Mouse (Mus musculus) forebrain, embryonic 14.5 days (tissue): ENCODE results near the gene Dus1l. TPM values are rescaled to one million over a fixed set of nuclear protein-coding genes. Genes with fewer than 3 reads are reported as not detected.
"Not testable (repeated sequence)": the region's sequence is repeated elsewhere in the genome, so short reads cannot be mapped to it uniquely, and the experiment has no call there.

ENCODE experiments used
- ATAC-seq: fragments of 200-750 bp; cut with Nextera tagmentation; 2 replicates; pipeline ENCODE4 v1.8.0; 2017; ENCODE audit warnings: mild to moderate bottlenecking, moderate library complexity
- DNase-seq: peaks from one replicate; pipeline ENCODE4 v3.0.0-alpha.2; 2015; ENCODE audit warnings: low spot score
- H3K27ac ChIP-seq: fragments of 300-500 bp; sonication (generic); 2 replicates; pipeline ENCODE4 v1.5.1; 2014; ENCODE audit warnings: low read depth, mild to moderate bottlenecking, control low read depth, low read length, moderate library complexity
- H3K27me3 ChIP-seq: fragments of 300-500 bp; sonication (generic); replicated peaks from 2 replicates; pipeline ENCODE4 v1.6.1; 2014; ENCODE audit warnings: low read length, control low read depth, mixed read lengths; ENCODE audit not compliant: control insufficient read depth, insufficient read depth
- H3K36me3 ChIP-seq: fragments of 300-500 bp; sonication (generic); 2 replicates; pipeline ENCODE4 v1.6.1; 2014; ENCODE audit warnings: low read length, control low read depth; ENCODE audit not compliant: control insufficient read depth, insufficient read depth
- H3K4me1 ChIP-seq: fragments of 300-500 bp; sonication (generic); 2 replicates; pipeline ENCODE4 v1.6.1; 2014; ENCODE audit warnings: antibody characterized with exemption, low read length, control low read depth; ENCODE audit not compliant: control insufficient read depth, insufficient read depth
- H3K4me2 ChIP-seq: fragments of 300-500 bp; sonication (generic); 2 replicates; pipeline ENCODE4 v1.6.1; 2014; ENCODE audit warnings: mild to moderate bottlenecking, control low read depth, low read length
- H3K4me3 ChIP-seq: fragments of 300-500 bp; sonication (generic); 2 replicates; pipeline ENCODE4 v1.5.1; 2014; ENCODE audit warnings: low read depth, low read length, control low read depth
- H3K9ac ChIP-seq: fragments of 300-500 bp; sonication (generic); 2 replicates; pipeline ENCODE4 v1.6.1; 2014; ENCODE audit warnings: mild to moderate bottlenecking, low read length, control low read depth, moderate library complexity
- H3K9me3 ChIP-seq: fragments of 300-500 bp; sonication (generic); replicated peaks from 2 replicates; pipeline ENCODE4 v1.6.1; 2016; ENCODE audit warnings: low read length, control low read depth, mixed read lengths; ENCODE audit not compliant: control insufficient read depth
- WGBS: fragments of 180-500 bp; shearing (Covaris S2); extraction: QIAGEN DNeasy Blood & Tissue Kit; methylation state at CpG from one replicate; pipeline ENCODE4 v1.1.7; 2014; 5-methylcytosine and 5-hydroxymethylcytosine counted together
- polyA plus RNA-seq: library from polyadenylated mRNA; unstranded; fragments of >200 nt; fragmentation: Nextera tagmentation; extraction: Ambion mirVana; gene quantifications from 2 replicates; pipeline ENCODE4 v1.2.1, GENCODE M21; 2014

The Dus1l gene
- polyA plus RNA-seq, 1 experiment from 2014 or later: 53.5 TPM

GRCm38 (mm10) chr11:120804274-120804673, 8.1 kb upstream of the Dus1l start:
- 84% methylated on average over 7 of the region's 7 CpGs for WGBS
- no peak for DNase-seq
- Histone ChIP-seq H3K4me2 (no peak overlapping the region), H3K36me3 (peaks cover 41% of the 10 kb centered on the region), H3K9ac (no peak overlapping the region), H3K4me1 (no peaks in the 10 kb centered on the region), H3K27me3 (no peaks in the 10 kb centered on the region), H3K9me3 (no peaks in the 10 kb centered on the region), H3K27ac (no peak overlapping the region), H3K4me3 (no peak overlapping the region)
- ATAC-seq: no peak

GRCm38 (mm10) chr11:120800061-120800904, 4.1 kb upstream of the Dus1l start:
- peak; percentile 90 for DNase-seq
- Histone ChIP-seq H3K36me3 (peaks cover under 1% of the 10 kb centered on the region; the same call in 1 of the 2 replicates), H3K27me3 (no peaks in the 10 kb centered on the region), H3K4me1 (peaks cover 6% of the 10 kb centered on the region), H3K9ac (peak overlapping the region; percentile 18; the same call in 1 of the 2 replicates), H3K4me3 (no peak overlapping the region), H3K4me2 (0 out of 2 replicates have a peak overlapping the region, but pooled peaks have one; percentile 24), H3K9me3 (no peaks in the 10 kb centered on the region), H3K27ac (no peak overlapping the region)
- ATAC-seq: peak; percentile 59
- WGBS: 12% methylated on average over 10 of the region's 10 CpGs

GRCm38 (mm10) chr11:120799316-120799890, 3.2 kb upstream of the Dus1l start:
- ATAC-seq (no peak), DNase-seq (no peak)
- Histone ChIP-seq H3K4me3 (no peak overlapping the region), H3K4me2 (0 out of 2 replicates have a peak overlapping the region, but pooled peaks have one; percentile 24), H3K9me3 (no peaks in the 10 kb centered on the region), H3K27me3 (no peaks in the 10 kb centered on the region), H3K27ac (no peak overlapping the region), H3K9ac (no peak overlapping the region), H3K36me3 (0 out of 2 replicates have a peak, but pooled peaks cover 1% of the 10 kb centered on the region), H3K4me1 (peaks cover 8% of the 10 kb centered on the region)
- 75% methylated on average over 5 of the region's 6 CpGs for WGBS

- H3K27ac ChIP-seq: no peak overlapping the region
- ATAC-seq (no peak), DNase-seq (no peak)
- H3K4me3 ChIP-seq: no peak overlapping the region
- no peaks in the 10 kb centered on the region for H3K9me3 ChIP-seq
- peaks cover 10% of the 10 kb centered on the region; the same call in 1 of the 2 replicates for H3K36me3 ChIP-seq
- H3K4me2 ChIP-seq: no peak overlapping the region
- no peaks in the 10 kb centered on the region for H3K27me3 ChIP-seq
- H3K4me1 ChIP-seq: peaks cover 8% of the 10 kb centered on the region
- 91% methylated on average over 3 of the region's 3 CpGs for WGBS
- H3K9ac ChIP-seq: no peak overlapping the region
Observed at GRCm38 (mm10) chr11:120798244-120798643, 2.0 kb upstream of the Dus1l start.

- no peaks in the 10 kb centered on the region for H3K27me3 ChIP-seq
- no peaks in the 10 kb centered on the region for H3K9me3 ChIP-seq
- H3K36me3 ChIP-seq: peaks cover 26% of the 10 kb centered on the region
- H3K4me1 ChIP-seq: peaks cover 8% of the 10 kb centered on the region
- H3K27ac ChIP-seq: peak overlapping the region; percentile 79
- peak overlapping the region; percentile 97; the same call in 1 of the 2 replicates for H3K4me3 ChIP-seq
- peak overlapping the region; percentile 99 for H3K4me2 ChIP-seq
- H3K9ac ChIP-seq: peak overlapping the region; percentile 54; the same call in 1 of the 2 replicates
- 34% methylated on average over 8 of the region's 8 CpGs for WGBS
- DNase-seq (no peak), ATAC-seq (peak; percentile 37; the same call in 1 of the 2 replicates)
Observed at GRCm38 (mm10) chr11:120796614-120796946, 377 bp upstream of the Dus1l start.

- Histone ChIP-seq H3K36me3 (peaks cover 63% of the 10 kb centered on the region), H3K4me2 (no peak overlapping the region), H3K4me3 (no peak overlapping the region)
Observed at GRCm38 (mm10) chr11:120792652-120793051, 3.6 kb downstream of the Dus1l start.

GRCm38 (mm10) chr11:120789810-120790209, 6.4 kb downstream of the Dus1l start:
- H3K4me3 ChIP-seq: no peak overlapping the region
- H3K27ac ChIP-seq: no peak overlapping the region
- H3K4me2 ChIP-seq: no peak overlapping the region
- H3K9me3 ChIP-seq: no peaks in the 10 kb centered on the region
- no peaks in the 10 kb centered on the region for H3K27me3 ChIP-seq
- H3K36me3 ChIP-seq: peaks cover 83% of the 10 kb centered on the region
- ATAC-seq (no peak), DNase-seq (no peak)
- no peak overlapping the region for H3K9ac ChIP-seq
- WGBS: 88% methylated on average over 3 of the region's 3 CpGs
- H3K4me1 ChIP-seq: peaks cover 6% of the 10 kb centered on the region

More at GRCm38 (mm10) chr11:120792652-120793051, 3.6 kb downstream of the Dus1l start:
- H3K9ac ChIP-seq: no peak overlapping the region
- no peaks in the 10 kb centered on the region for H3K9me3 ChIP-seq
- ATAC-seq: no peak
- no peak for DNase-seq
- 94% methylated on average over 9 of the region's 9 CpGs for WGBS
- no peak overlapping the region for H3K27ac ChIP-seq
- H3K4me1 ChIP-seq: peaks cover 8% of the 10 kb centered on the region
- no peaks in the 10 kb centered on the region for H3K27me3 ChIP-seq

GRCm38 (mm10) chr11:120789355-120789754, 6.8 kb downstream of the Dus1l start:
- Histone ChIP-seq H3K4me2 (no peak overlapping the region), H3K27me3 (no peaks in the 10 kb centered on the region), H3K9ac (no peak overlapping the region), H3K4me3 (no peak overlapping the region), H3K36me3 (peaks cover 81% of the 10 kb centered on the region), H3K9me3 (no peaks in the 10 kb centered on the region), H3K27ac (no peak overlapping the region), H3K4me1 (peaks cover 6% of the 10 kb centered on the region)
- 92% methylated on average over 4 of the region's 4 CpGs for WGBS
- ATAC-seq (no peak), DNase-seq (no peak)

- H3K9me3 ChIP-seq, H3K4me3 ChIP-seq, H3K4me1 ChIP-seq, ATAC-seq, H3K4me2 ChIP-seq, H3K27ac ChIP-seq, DNase-seq, H3K27me3 ChIP-seq, H3K9ac ChIP-seq: not testable (repeated sequence)
- H3K36me3 ChIP-seq: peaks cover 75% of the 10 kb centered on the region
- 86% methylated on average over 9 of the region's 10 CpGs for WGBS
Observed at GRCm38 (mm10) chr11:120788460-120788859, 7.7 kb downstream of the Dus1l start.
